Mouse (Mus musculus): Measurements from ENCODE around the gene Zfp597. TPM values are rescaled to one million over a fixed set of nuclear protein-coding genes. Genes with fewer than 3 reads are reported as not detected.
A peak's percentile ranks its signal among the peaks of the same experiment; 100 is the strongest.

Zfp597 gene
- polyA plus RNA-seq (2011; ENCODE audit: insufficient read depth, insufficient read length, low read depth, missing spikeins), result 6.4 and 6.9 TPM in 2 replicates

DNA sequence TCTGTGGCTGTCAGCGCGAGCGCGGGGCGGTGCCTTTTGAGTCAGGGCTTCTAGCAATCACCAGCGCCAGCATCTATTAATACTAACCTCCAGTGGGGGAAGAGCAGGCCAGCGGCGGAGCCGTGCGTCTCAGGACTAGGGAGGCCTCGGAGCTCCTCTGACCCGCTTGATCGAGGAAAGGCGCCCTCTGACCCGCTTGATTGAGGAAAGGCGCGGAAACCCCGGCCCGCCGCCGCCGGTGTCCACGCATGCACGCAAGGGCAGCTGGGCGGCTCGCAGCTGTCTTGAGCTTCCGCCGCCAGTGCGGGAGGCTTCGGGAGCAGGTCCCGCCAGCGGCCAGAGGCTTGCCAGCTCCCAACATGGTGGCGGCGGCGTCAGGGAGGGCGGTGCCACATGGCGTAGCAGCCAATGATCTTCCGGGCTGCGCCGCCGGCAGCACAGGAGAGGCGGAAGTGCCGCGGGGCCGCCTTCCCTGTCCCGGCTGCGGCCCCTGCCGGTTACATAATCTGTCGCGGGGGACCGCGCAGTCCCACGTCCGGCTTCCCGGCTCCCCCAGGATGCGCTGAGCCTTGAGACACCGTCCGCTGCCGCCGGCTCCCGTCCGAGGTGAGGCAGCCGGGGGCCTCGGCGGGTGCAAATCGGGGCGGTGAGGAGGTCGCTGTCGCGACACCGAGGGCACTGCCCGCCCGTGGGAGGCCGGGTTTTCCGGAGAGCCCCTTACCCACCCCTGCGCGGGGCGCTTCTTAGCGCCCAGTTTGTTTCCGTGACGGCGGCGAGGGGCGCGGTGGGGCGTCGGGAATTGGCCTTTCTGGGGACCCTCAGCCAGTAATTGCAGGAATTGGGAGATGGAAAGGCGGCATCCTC, at the start of gene Zfp597, which contains the start of gene Gm20695:
Gene Zfp597 (minus strand): TSS at position 361 of the 864 bp plus-strand sequence.
Gene Gm20695 (plus strand): TSS at position 448 of the 864 bp plus-strand sequence.
- Histone ChIP-seq H3K9ac (ENCODE audit: low read depth, poor library complexity, severe bottlenecking) (peak within 1 kb of the TSS; percentile 79), H3K4me1 (ENCODE audit: control insufficient read depth, insufficient read depth, low read length) (no peaks in the 10 kb centered on the region), H3K36me3 (ENCODE audit: control insufficient read depth, insufficient read depth, low read length, poor library complexity, severe bottlenecking) (no peaks in the 10 kb centered on the region), H3K4me3 (ENCODE audit: low read depth, low read length) (peak within 1 kb of the TSS; percentile 89), H3K27me3 (ENCODE audit: control insufficient read depth, insufficient read depth, low read length, poor library complexity, severe bottlenecking) (no peaks in the 10 kb centered on the region), H3K27ac (ENCODE audit: insufficient read depth, low read length) (no peak within 1 kb of the TSS), H3K9me3 (replicated peaks; ENCODE audit: control insufficient read depth, insufficient read depth, low read length, poor library complexity, severe bottlenecking) (no peaks in the 10 kb centered on the region)
- TF ChIP-seq CTCF (IDR thresholded peaks at IDR 0.05; ENCODE audit: low read depth, low read length) (no peak), EP300 (IDR thresholded peaks at IDR 0.05; ENCODE audit: insufficient read depth, low read depth, low read length) (no peak), POLR2A (IDR thresholded peaks at IDR 0.05; ENCODE audit: insufficient read depth, low read length) (no peak)

DNA sequence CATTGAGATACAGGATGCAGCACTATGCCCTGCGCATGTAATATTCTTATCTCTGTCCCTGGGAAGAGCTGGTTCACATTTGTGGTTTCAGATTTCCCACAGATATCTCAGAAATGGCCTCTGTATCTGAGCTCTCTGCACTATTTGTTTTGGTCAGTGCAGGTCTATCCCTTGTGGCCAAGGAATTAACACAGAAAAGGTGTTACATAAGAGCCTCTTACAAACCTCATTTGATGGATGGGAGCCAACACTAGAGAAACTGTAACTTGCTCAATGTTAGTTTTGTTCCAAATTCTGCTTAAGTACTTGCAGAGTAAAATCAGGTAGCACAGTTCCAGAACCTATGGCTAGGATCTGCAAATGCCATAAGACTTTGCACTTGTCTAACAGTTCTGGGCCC, 49.7 kb upstream of the Zfp597 start:
- H3K36me3 ChIP-seq (ENCODE audit: control insufficient read depth, insufficient read depth, low read length, poor library complexity, severe bottlenecking), result no peaks in the 10 kb centered on the region
- H3K9ac ChIP-seq (ENCODE audit: low read depth, poor library complexity, severe bottlenecking), result no peak overlapping the region

DNA sequence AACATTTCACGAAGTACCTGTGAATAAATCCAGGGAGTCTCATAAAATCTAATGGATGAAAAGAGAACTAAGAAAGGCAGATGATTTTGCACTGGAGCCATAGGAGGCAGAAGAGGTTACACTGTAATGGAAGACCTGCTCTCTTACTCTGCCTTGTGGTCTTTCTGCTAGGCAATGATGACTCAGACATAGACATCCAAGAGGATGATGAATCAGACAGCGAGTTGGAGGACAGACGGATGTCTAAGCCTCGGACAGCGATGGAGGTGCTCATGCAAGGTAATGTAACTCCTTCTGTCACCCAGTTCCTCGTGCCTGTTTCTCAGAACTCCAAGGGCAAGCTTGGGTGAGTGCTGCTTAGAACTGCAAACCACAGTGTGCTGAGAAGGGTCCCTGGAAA, 49.2 kb upstream of the Zfp597 start:
- TF ChIP-seq POLR2A (IDR thresholded peaks at IDR 0.05; ENCODE audit: insufficient read depth, low read length) (no peak), EP300 (IDR thresholded peaks at IDR 0.05; ENCODE audit: insufficient read depth, low read depth, low read length) (no peak), CTCF (IDR thresholded peaks at IDR 0.05; ENCODE audit: low read depth, low read length) (no peak)
- Histone ChIP-seq H3K4me3 (ENCODE audit: low read depth, low read length) (no peak overlapping the region), H3K4me1 (ENCODE audit: control insufficient read depth, insufficient read depth, low read length) (peaks cover 2% of the 10 kb centered on the region), H3K9me3 (replicated peaks; ENCODE audit: control insufficient read depth, insufficient read depth, low read length, poor library complexity, severe bottlenecking) (no peaks in the 10 kb centered on the region), H3K36me3 (ENCODE audit: control insufficient read depth, insufficient read depth, low read length, poor library complexity, severe bottlenecking) (no peaks in the 10 kb centered on the region), H3K9ac (ENCODE audit: low read depth, poor library complexity, severe bottlenecking) (no peak overlapping the region), H3K27ac (ENCODE audit: insufficient read depth, low read length) (no peak overlapping the region), H3K27me3 (ENCODE audit: control insufficient read depth, insufficient read depth, low read length, poor library complexity, severe bottlenecking) (no peaks in the 10 kb centered on the region)

More for the DNA sequence above, 49.7 kb upstream of the Zfp597 start:
- Histone ChIP-seq H3K4me3 (ENCODE audit: low read depth, low read length) (no peak overlapping the region), H3K27ac (ENCODE audit: insufficient read depth, low read length) (no peak overlapping the region), H3K27me3 (ENCODE audit: control insufficient read depth, insufficient read depth, low read length, poor library complexity, severe bottlenecking) (no peaks in the 10 kb centered on the region), H3K9me3 (replicated peaks; ENCODE audit: control insufficient read depth, insufficient read depth, low read length, poor library complexity, severe bottlenecking) (no peaks in the 10 kb centered on the region), H3K4me1 (ENCODE audit: control insufficient read depth, insufficient read depth, low read length) (peaks cover 2% of the 10 kb centered on the region)
- TF ChIP-seq POLR2A (IDR thresholded peaks at IDR 0.05; ENCODE audit: insufficient read depth, low read length) (no peak), CTCF (IDR thresholded peaks at IDR 0.05; ENCODE audit: low read depth, low read length) (no peak), EP300 (IDR thresholded peaks at IDR 0.05; ENCODE audit: insufficient read depth, low read depth, low read length) (no peak)

DNA sequence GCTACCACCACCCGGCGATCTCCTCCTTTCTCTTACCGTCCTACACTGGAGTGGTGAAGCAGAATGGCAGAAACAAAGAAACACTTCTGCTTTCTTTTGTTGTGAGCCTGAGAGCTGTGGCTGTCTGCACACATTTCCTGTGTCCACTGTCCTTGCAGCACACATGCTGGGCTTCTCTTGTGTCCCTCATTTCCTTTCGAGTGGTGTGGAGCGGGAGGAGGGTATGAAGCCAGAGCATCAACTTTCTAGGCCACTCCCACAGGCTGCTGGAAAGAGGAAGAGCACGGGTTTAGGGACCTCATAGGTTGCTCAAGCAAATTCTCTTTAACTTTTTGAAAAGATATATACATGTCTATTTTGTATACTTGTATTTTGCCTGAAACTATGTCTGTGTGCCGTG, 44.8 kb upstream of the Zfp597 start:
- Histone ChIP-seq H3K27ac (ENCODE audit: insufficient read depth, low read length) (no peak overlapping the region), H3K36me3 (ENCODE audit: control insufficient read depth, insufficient read depth, low read length, poor library complexity, severe bottlenecking) (no peaks in the 10 kb centered on the region), H3K4me1 (ENCODE audit: control insufficient read depth, insufficient read depth, low read length) (peaks cover 2% of the 10 kb centered on the region), H3K9me3 (replicated peaks; ENCODE audit: control insufficient read depth, insufficient read depth, low read length, poor library complexity, severe bottlenecking) (no peaks in the 10 kb centered on the region), H3K27me3 (ENCODE audit: control insufficient read depth, insufficient read depth, low read length, poor library complexity, severe bottlenecking) (no peaks in the 10 kb centered on the region), H3K9ac (ENCODE audit: low read depth, poor library complexity, severe bottlenecking) (no peak overlapping the region), H3K4me3 (ENCODE audit: low read depth, low read length) (no peak overlapping the region)
- TF ChIP-seq CTCF (IDR thresholded peaks at IDR 0.05; ENCODE audit: low read depth, low read length) (no peak), EP300 (IDR thresholded peaks at IDR 0.05; ENCODE audit: insufficient read depth, low read depth, low read length) (no peak), POLR2A (IDR thresholded peaks at IDR 0.05; ENCODE audit: insufficient read depth, low read length) (no peak)

DNA sequence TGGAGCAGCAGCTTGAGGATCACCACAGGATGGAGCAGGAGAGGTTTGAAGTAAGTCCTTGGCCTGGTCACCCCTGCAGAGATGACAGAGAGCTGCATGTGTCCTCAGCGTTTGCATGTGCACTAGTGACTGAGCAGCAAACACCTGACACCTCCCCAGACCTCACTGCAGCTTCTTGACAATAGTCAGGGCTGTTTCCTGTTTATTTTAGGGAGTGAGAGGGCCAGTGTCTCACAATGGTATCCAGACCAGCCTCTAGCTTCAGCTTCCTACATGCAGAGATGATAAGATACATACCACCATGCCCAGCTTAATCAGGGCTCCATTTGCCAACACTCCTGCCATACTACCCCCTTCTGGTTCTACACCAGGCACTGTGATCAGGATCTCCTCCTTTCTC, 44.2 kb upstream of the Zfp597 start:
- Histone ChIP-seq H3K27me3 (ENCODE audit: control insufficient read depth, insufficient read depth, low read length, poor library complexity, severe bottlenecking) (no peaks in the 10 kb centered on the region), H3K36me3 (ENCODE audit: control insufficient read depth, insufficient read depth, low read length, poor library complexity, severe bottlenecking) (no peaks in the 10 kb centered on the region), H3K4me1 (ENCODE audit: control insufficient read depth, insufficient read depth, low read length) (peaks cover 2% of the 10 kb centered on the region), H3K27ac (ENCODE audit: insufficient read depth, low read length) (no peak overlapping the region), H3K9me3 (replicated peaks; ENCODE audit: control insufficient read depth, insufficient read depth, low read length, poor library complexity, severe bottlenecking) (no peaks in the 10 kb centered on the region), H3K4me3 (ENCODE audit: low read depth, low read length) (no peak overlapping the region), H3K9ac (ENCODE audit: low read depth, poor library complexity, severe bottlenecking) (no peak overlapping the region)
- TF ChIP-seq POLR2A (IDR thresholded peaks at IDR 0.05; ENCODE audit: insufficient read depth, low read length), result no peak
- TF ChIP-seq CTCF (IDR thresholded peaks at IDR 0.05; ENCODE audit: low read depth, low read length), result no peak
- TF ChIP-seq EP300 (IDR thresholded peaks at IDR 0.05; ENCODE audit: insufficient read depth, low read depth, low read length), result no peak

DNA sequence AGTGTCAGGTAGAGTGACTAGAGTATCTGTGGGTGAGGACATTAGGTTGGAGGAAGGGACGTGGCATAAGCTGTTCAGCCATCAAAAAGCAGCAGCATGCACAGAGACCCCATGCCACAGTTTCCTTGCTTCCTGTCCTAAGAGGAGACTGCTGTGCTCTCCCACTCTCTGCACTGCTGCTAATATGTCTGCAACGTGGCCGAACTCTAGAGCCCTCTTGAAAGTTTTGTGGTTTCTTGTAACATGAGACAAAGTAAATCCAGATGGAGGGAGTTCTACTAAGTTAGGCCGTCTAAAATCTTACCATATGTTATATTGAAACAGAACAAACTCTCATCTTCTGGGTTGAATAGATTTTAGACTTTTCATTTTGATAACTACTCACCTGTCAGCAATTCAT, 39.6 kb upstream of the Zfp597 start:
- Histone ChIP-seq H3K27me3 (ENCODE audit: control insufficient read depth, insufficient read depth, low read length, poor library complexity, severe bottlenecking) (no peaks in the 10 kb centered on the region), H3K9me3 (replicated peaks; ENCODE audit: control insufficient read depth, insufficient read depth, low read length, poor library complexity, severe bottlenecking) (no peaks in the 10 kb centered on the region), H3K4me3 (ENCODE audit: low read depth, low read length) (no peak overlapping the region), H3K9ac (ENCODE audit: low read depth, poor library complexity, severe bottlenecking) (no peak overlapping the region), H3K27ac (ENCODE audit: insufficient read depth, low read length) (no peak overlapping the region), H3K36me3 (ENCODE audit: control insufficient read depth, insufficient read depth, low read length, poor library complexity, severe bottlenecking) (no peaks in the 10 kb centered on the region), H3K4me1 (ENCODE audit: control insufficient read depth, insufficient read depth, low read length) (no peaks in the 10 kb centered on the region)
- TF ChIP-seq CTCF (IDR thresholded peaks at IDR 0.05; ENCODE audit: low read depth, low read length), result no peak
- no peak for TF ChIP-seq POLR2A (IDR thresholded peaks at IDR 0.05; ENCODE audit: insufficient read depth, low read length)
- TF ChIP-seq EP300 (IDR thresholded peaks at IDR 0.05; ENCODE audit: insufficient read depth, low read depth, low read length), result no peak

Data from ES-Bruce4 (cell line).